23 mouse cellular contexts compared by ENCODE assay signal in genomic region chr6:65270723-65271122, GRCm38 (mm10).
DNase-seq lines count a peak whose midpoint lies in the region; ATAC-seq and TF ChIP-seq lines count a peak whose summit lies in the region.
"Had no signal": no experiment of that assay in that cellular context is flagged by ENCODE, and none has a peak within 500 bp of the region (broad histone marks: within the 10 kb centered on the region; RNA-seq: fewer than 3 reads in every experiment).

No protein-coding gene starts in this region.

- 86% methylated on average over 1 of the region's 1 CpGs for WGBS in liver, embryonic 11.5 days
- 72% methylated on average over 1 of the region's 1 CpGs for WGBS in forebrain, embryonic 10.5 days

- H3K4me3 ChIP-seq in E14TG2a.4 (replicated peaks; ENCODE audit: low read length) (0 out of 2 replicates have a peak overlapping the region, but pooled peaks have one; percentile 3), ES-E14 (ENCODE audit: insufficient read depth in 1 of 2, low read depth in 1 of 2, low read length in 2 of 2, poor library complexity in 1 of 2, severe bottlenecking in 1 of 2) (no peak overlapping the region)
- H3K4me3 ChIP-seq in liver, embryonic 11.5 days (ENCODE audit: low read depth, low read length): no peak overlapping the region
- no peak overlapping the region for H3K4me3 ChIP-seq in forebrain, embryonic 10.5 days
- H3K4me3 ChIP-seq: embryonic facial prominence, embryonic 10.5 days; embryonic facial prominence, embryonic 12.5 days; forebrain, embryonic 12.5 days had no signal

- in situ Hi-C loops in ES-E14 (cut with MboI; ENCODE audit: low sequenced_read_pairs in 2 of 2, unreplicated experiment in 2 of 2): no loop called here

- peak overlapping the region; percentile 63; the same call in 1 of the 2 replicates for H3K27ac ChIP-seq in ES-E14 (ENCODE audit: insufficient read depth, low read depth, low read length, poor library complexity, severe bottlenecking)
- H3K27ac ChIP-seq in liver, embryonic 11.5 days (ENCODE audit: low read depth, low read length): no peak overlapping the region
- no peak overlapping the region for H3K27ac ChIP-seq in forebrain, embryonic 10.5 days
- H3K27ac ChIP-seq: embryonic facial prominence, embryonic 10.5 days; embryonic facial prominence, embryonic 12.5 days; forebrain, embryonic 12.5 days had no signal

- no peak for ATAC-seq in liver, embryonic 11.5 days (replicated peaks; ENCODE audit: low FRiP score)
- ATAC-seq: activated CD4-positive, CD25-positive, alpha-beta regulatory T cell, adult 4 months; CD4-positive, CD25-positive, alpha-beta regulatory T cell, adult 4 months; forebrain, embryonic 14.5 days; forebrain, embryonic 16.5 days had no signal

- DNase-seq in ES-E14 (ENCODE audit: low read depth, low spot score) (peak; percentile 41), WW6 (ENCODE audit: low read depth, low spot score) (peak; percentile 14), liver (no peak)
- DNase-seq in liver, embryonic 11.5 days (ENCODE audit: low spot score): no peak
- DNase-seq in forebrain, embryonic 10.5 days (ENCODE audit: extremely low spot score, low spot score): no peak
- DNase-seq: adrenal gland, adult 8-10 months; adrenal gland, postnatal 14 days; adrenal gland, postnatal 36 days; B cell, adult 2 months; cerebellum, adult 11-12 months; cerebellum, adult 2 months; cerebellum, adult 9-10 months; cerebellum, postnatal 10 days; cerebellum, postnatal 25 days had no signal

- no peak overlapping the region for H3K9ac ChIP-seq in ES-E14 (ENCODE audit: insufficient read depth, low read depth, low read length, poor library complexity, severe bottlenecking)
- H3K9ac ChIP-seq in liver, embryonic 11.5 days (ENCODE audit: low read depth, low read length): no peak overlapping the region
- H3K9ac ChIP-seq: embryonic facial prominence, embryonic 12.5 days; forebrain, embryonic 12.5 days had no signal

- no peak for TF ChIP-seq CTCF in E14TG2a.4 (conservative IDR thresholded peaks at IDR 0.05; ENCODE audit: low read length)

- no peaks in the 10 kb centered on the region for H3K9me3 ChIP-seq in E14TG2a.4 (ENCODE audit: low read length)
- no peaks in the 10 kb centered on the region for H3K9me3 ChIP-seq in ES-E14 (ENCODE audit: control insufficient read depth, insufficient read depth, low read depth, low read length)
- H3K9me3 ChIP-seq in liver, embryonic 11.5 days (ENCODE audit: control insufficient read depth, low read length): no peaks in the 10 kb centered on the region
- no peaks in the 10 kb centered on the region for H3K9me3 ChIP-seq in forebrain, embryonic 10.5 days
- H3K9me3 ChIP-seq: embryonic facial prominence, embryonic 10.5 days; embryonic facial prominence, embryonic 12.5 days; forebrain, embryonic 12.5 days had no signal

- H3K4me1 ChIP-seq in E14TG2a.4 (replicated peaks; ENCODE audit: low read depth, low read length) (peaks cover 28% of the 10 kb centered on the region), ES-E14 (ENCODE audit: control insufficient read depth in 2 of 2, insufficient read depth in 2 of 2, low read length in 2 of 2, poor library complexity in 1 of 2) (peaks cover 3% of the 10 kb centered on the region in 2 experiments; a peak in 2 of 4 replicates)
- H3K4me1 ChIP-seq in liver, embryonic 11.5 days (replicated peaks; ENCODE audit: control insufficient read depth, insufficient read depth, low read length): no peaks in the 10 kb centered on the region
- no peaks in the 10 kb centered on the region for H3K4me1 ChIP-seq in forebrain, embryonic 10.5 days
- H3K4me1 ChIP-seq: embryonic facial prominence, embryonic 10.5 days; embryonic facial prominence, embryonic 12.5 days; forebrain, embryonic 12.5 days had no signal

- no peaks in the 10 kb centered on the region for H3K36me3 ChIP-seq in E14TG2a.4 (ENCODE audit: insufficient read depth, low read length)
- H3K36me3 ChIP-seq in ES-E14 (ENCODE audit: control insufficient read depth, insufficient read depth, low read length, poor library complexity, severe bottlenecking): no peaks in the 10 kb centered on the region
- no peaks in the 10 kb centered on the region for H3K36me3 ChIP-seq in liver, embryonic 11.5 days (ENCODE audit: control insufficient read depth, insufficient read depth, low read length)
- H3K36me3 ChIP-seq in forebrain, embryonic 10.5 days (replicated peaks): no peaks in the 10 kb centered on the region
- H3K36me3 ChIP-seq: embryonic facial prominence, embryonic 10.5 days; embryonic facial prominence, embryonic 12.5 days; forebrain, embryonic 12.5 days had no signal

- H3K27me3 ChIP-seq in E14TG2a.4 (ENCODE audit: insufficient read depth, low read length): no peaks in the 10 kb centered on the region
- H3K27me3 ChIP-seq in liver, embryonic 11.5 days (replicated peaks; ENCODE audit: control insufficient read depth, insufficient read depth, low read length): no peaks in the 10 kb centered on the region
- H3K27me3 ChIP-seq in forebrain, embryonic 10.5 days (ENCODE audit: poor library complexity, severe bottlenecking): no peaks in the 10 kb centered on the region
- H3K27me3 ChIP-seq: CH12.LX; embryonic facial prominence, embryonic 12.5 days; forebrain, embryonic 12.5 days had no signal

- no peak overlapping the region for H3K4me2 ChIP-seq in liver, embryonic 11.5 days
- H3K4me2 ChIP-seq: embryonic facial prominence, embryonic 12.5 days; forebrain, embryonic 12.5 days had no signal

TF ChIP-seq in ES-E14, 5 proteins besides CTCF, POLR2A, EP300 and RAD21:
- peak; percentile 87 for TF ChIP-seq CHD2 (IDR thresholded peaks at IDR 0.05; ENCODE audit: low read depth, low read length)
- TF ChIP-seq ZC3H11A (IDR thresholded peaks at IDR 0.05; ENCODE audit: borderline replicate concordance, low read depth, low read length): no peak
- 0 out of 2 replicates have a peak, but pooled peaks have one; percentile 15 for TF ChIP-seq ZNF384 (IDR thresholded peaks at IDR 0.05; ENCODE audit: low read depth, low read length)
- no peak for TF ChIP-seq MAFK (IDR thresholded peaks at IDR 0.05; ENCODE audit: insufficient read depth, low read depth, low read length)
- no peak for TF ChIP-seq HCFC1 (IDR thresholded peaks at IDR 0.05; ENCODE audit: borderline replicate concordance, insufficient read depth, low read length)
TF ChIP-seq in ES-E14: peak in this region for 2.

Comparison
In these comparisons a context has a peak if more than half of its experiments do, and no peak if none do; other contexts are left out.
1. DNase-seq: peak in ES-E14 (single experiment) and WW6 (single experiment); none in liver (single experiment), liver, embryonic 11.5 days (single experiment) and forebrain, embryonic 10.5 days (single experiment).